Mouse (Mus musculus) spleen, postnatal 10 days (tissue): Measurements from ENCODE around the gene Podn.

Experiments used
- DNase-seq, 2 experiments: peaks; one replicate each; pipeline ENCODE4 v3.0.0; 2021 to 2022; ENCODE audit warnings: low spot score in 2 of 2

The Podn gene

DNA sequence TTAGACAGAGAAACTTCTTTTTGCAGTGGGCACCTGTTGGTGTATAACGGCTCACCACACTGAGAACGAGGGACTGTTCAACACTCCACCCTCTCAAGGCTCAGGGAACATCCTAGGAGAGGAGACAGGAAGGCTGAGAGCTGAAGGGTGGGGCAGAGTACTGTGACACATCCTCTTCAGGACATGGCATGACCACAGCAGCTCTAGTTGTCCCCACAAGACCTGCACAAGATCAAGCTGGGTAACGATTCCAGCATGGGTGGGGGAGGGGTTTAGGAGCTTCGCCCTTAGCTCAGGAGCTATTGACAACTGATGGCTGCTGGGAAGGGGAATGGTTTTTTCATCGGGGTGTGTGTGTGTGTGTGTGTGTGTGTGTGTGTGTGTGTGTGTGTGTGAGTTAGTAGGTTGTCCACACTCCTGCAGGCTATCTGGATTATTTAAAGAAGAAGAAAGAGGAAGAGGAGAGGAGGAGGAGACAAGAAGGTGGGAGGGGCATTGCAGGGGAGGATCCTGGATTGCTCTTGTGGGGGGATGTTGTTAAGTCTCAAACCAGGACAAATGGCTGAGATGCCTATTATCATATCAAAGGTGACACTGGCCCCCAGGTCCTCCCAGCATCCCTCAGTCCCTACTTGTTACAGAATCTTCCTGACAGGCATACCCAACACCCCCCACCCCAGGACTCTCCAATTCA lies 129.7 kb downstream of the Podn start:
- DNase-seq = no peak
